Mouse (Mus musculus): ENCODE measurements at regions not wholly inside any gene's neighbourhood (a gene's known extent, or its start where the extent isn't known, plus 50 kb on each side); places are given as distances from the start of the nearest gene placed in this dataset.
"Not testable (repeated sequence)": the region's sequence is repeated elsewhere in the genome, so short reads cannot be mapped to it uniquely, and the experiment has no call there.

- not testable (repeated sequence) for ATAC-seq (ENCODE audit: low read depth); H3K4me1 ChIP-seq (ENCODE audit: control insufficient read depth, insufficient read depth, low read length); H3K27ac ChIP-seq (replicated peaks; ENCODE audit: low read depth, low read length); H3K4me3 ChIP-seq (ENCODE audit: low read depth, low read length); DNase-seq (ENCODE audit: low spot score); H3K27me3 ChIP-seq (replicated peaks; ENCODE audit: control insufficient read depth, insufficient read depth, low read length); H3K36me3 ChIP-seq (ENCODE audit: control insufficient read depth, insufficient read depth, low read length); H3K4me2 ChIP-seq (ENCODE audit: low read depth, low read length); H3K9ac ChIP-seq (ENCODE audit: low read depth, low read length)
- H3K9me3 ChIP-seq (ENCODE audit: control insufficient read depth, low read length) = peaks cover 15% of the 10 kb centered on the region
Observed at GRCm38 (mm10) chr13:12940911-12941310, 64.3 kb downstream of the Prl2c2 start.

- peaks cover 50% of the 10 kb centered on the region for H3K9me3 ChIP-seq (ENCODE audit: control insufficient read depth, low read length)
- H3K4me3 ChIP-seq (ENCODE audit: low read depth, low read length); DNase-seq (ENCODE audit: low spot score); H3K9ac ChIP-seq (ENCODE audit: low read depth, low read length); H3K36me3 ChIP-seq (ENCODE audit: control insufficient read depth, insufficient read depth, low read length); H3K27me3 ChIP-seq (replicated peaks; ENCODE audit: control insufficient read depth, insufficient read depth, low read length); H3K27ac ChIP-seq (replicated peaks; ENCODE audit: low read depth, low read length); H3K4me2 ChIP-seq (ENCODE audit: low read depth, low read length); H3K4me1 ChIP-seq (ENCODE audit: control insufficient read depth, insufficient read depth, low read length); ATAC-seq (ENCODE audit: low read depth): not testable (repeated sequence)
- WGBS = 2% methylated on average over 1 of the region's 1 CpGs
Observed at GRCm38 (mm10) chr13:12935103-12935502, 70.1 kb downstream of the Prl2c2 start.

- peaks cover 65% of the 10 kb centered on the region for H3K9me3 ChIP-seq (ENCODE audit: control insufficient read depth, low read length)
- 88% methylated on average over 15 of the region's 15 CpGs for WGBS
- not testable (repeated sequence) for ATAC-seq (ENCODE audit: low read depth)
Observed at GRCm38 (mm10) chr13:12931907-12932617, 73.1 kb downstream of the Prl2c2 start.

GRCm38 (mm10) chr13:12930566-12930965 is 74.6 kb downstream of the Prl2c2 start:
- Histone ChIP-seq H3K9me3 (ENCODE audit: control insufficient read depth, low read length) (peaks cover 79% of the 10 kb centered on the region), H3K27ac (replicated peaks; ENCODE audit: low read depth, low read length) (no peak overlapping the region), H3K27me3 (replicated peaks; ENCODE audit: control insufficient read depth, insufficient read depth, low read length) (no peaks in the 10 kb centered on the region), H3K9ac (ENCODE audit: low read depth, low read length) (no peak overlapping the region), H3K4me2 (ENCODE audit: low read depth, low read length) (no peak overlapping the region), H3K4me1 (ENCODE audit: control insufficient read depth, insufficient read depth, low read length) (no peaks in the 10 kb centered on the region), H3K4me3 (ENCODE audit: low read depth, low read length) (no peak overlapping the region), H3K36me3 (ENCODE audit: control insufficient read depth, insufficient read depth, low read length) (no peaks in the 10 kb centered on the region)
- 82% methylated on average over 5 of the region's 5 CpGs for WGBS
- ATAC-seq (ENCODE audit: low read depth) (no peak), DNase-seq (ENCODE audit: low spot score) (no peak)

More at GRCm38 (mm10) chr13:12931907-12932617, 73.1 kb downstream of the Prl2c2 start:
- not testable (repeated sequence) for H3K4me1 ChIP-seq (ENCODE audit: control insufficient read depth, insufficient read depth, low read length); H3K27ac ChIP-seq (replicated peaks; ENCODE audit: low read depth, low read length); H3K9ac ChIP-seq (ENCODE audit: low read depth, low read length); H3K4me3 ChIP-seq (ENCODE audit: low read depth, low read length); DNase-seq (ENCODE audit: low spot score); H3K36me3 ChIP-seq (ENCODE audit: control insufficient read depth, insufficient read depth, low read length); H3K4me2 ChIP-seq (ENCODE audit: low read depth, low read length); H3K27me3 ChIP-seq (replicated peaks; ENCODE audit: control insufficient read depth, insufficient read depth, low read length)

- Histone ChIP-seq H3K27me3 (replicated peaks; ENCODE audit: control insufficient read depth, insufficient read depth, low read length) (no peaks in the 10 kb centered on the region), H3K4me2 (ENCODE audit: low read depth, low read length) (no peak overlapping the region), H3K9ac (ENCODE audit: low read depth, low read length) (no peak overlapping the region), H3K27ac (replicated peaks; ENCODE audit: low read depth, low read length) (no peak overlapping the region), H3K4me1 (ENCODE audit: control insufficient read depth, insufficient read depth, low read length) (no peaks in the 10 kb centered on the region), H3K9me3 (ENCODE audit: control insufficient read depth, low read length) (peaks cover 79% of the 10 kb centered on the region), H3K4me3 (ENCODE audit: low read depth, low read length) (no peak overlapping the region), H3K36me3 (ENCODE audit: control insufficient read depth, insufficient read depth, low read length) (no peaks in the 10 kb centered on the region)
- no peak for ATAC-seq (ENCODE audit: low read depth)
- no peak for DNase-seq (ENCODE audit: low spot score)
- WGBS = 91% methylated on average over 5 of the region's 5 CpGs
Observed at GRCm38 (mm10) chr13:12929806-12930205, 75.4 kb downstream of the Prl2c2 start.

- 88% methylated on average over 15 of the region's 15 CpGs for WGBS
Observed at GRCm38 (mm10) chr13:12927587-12928345, 77.4 kb downstream of the Prl2c2 start.

GRCm38 (mm10) chr13:12925604-12926003 is 79.6 kb downstream of the Prl2c2 start:
- H3K9ac ChIP-seq (ENCODE audit: low read depth, low read length) = no peak overlapping the region
- no peak overlapping the region for H3K4me2 ChIP-seq (ENCODE audit: low read depth, low read length)
- ATAC-seq (ENCODE audit: low read depth) (no peak), DNase-seq (ENCODE audit: low spot score) (no peak)
- H3K27ac ChIP-seq (replicated peaks; ENCODE audit: low read depth, low read length) = no peak overlapping the region
- no peaks in the 10 kb centered on the region for H3K4me1 ChIP-seq (ENCODE audit: control insufficient read depth, insufficient read depth, low read length)
- H3K9me3 ChIP-seq (ENCODE audit: control insufficient read depth, low read length) = peaks cover 66% of the 10 kb centered on the region
- H3K36me3 ChIP-seq (ENCODE audit: control insufficient read depth, insufficient read depth, low read length) = no peaks in the 10 kb centered on the region
- no peaks in the 10 kb centered on the region for H3K27me3 ChIP-seq (replicated peaks; ENCODE audit: control insufficient read depth, insufficient read depth, low read length)
- 88% methylated on average over 14 of the region's 14 CpGs for WGBS
- H3K4me3 ChIP-seq (ENCODE audit: low read depth, low read length) = no peak overlapping the region

More at GRCm38 (mm10) chr13:12927587-12928345, 77.4 kb downstream of the Prl2c2 start:
- no peaks in the 10 kb centered on the region for H3K4me1 ChIP-seq (ENCODE audit: control insufficient read depth, insufficient read depth, low read length)
- no peak overlapping the region for H3K4me3 ChIP-seq (ENCODE audit: low read depth, low read length)
- H3K27me3 ChIP-seq (replicated peaks; ENCODE audit: control insufficient read depth, insufficient read depth, low read length) = no peaks in the 10 kb centered on the region
- DNase-seq (ENCODE audit: low spot score) (no peak), ATAC-seq (ENCODE audit: low read depth) (no peak)
- H3K36me3 ChIP-seq (ENCODE audit: control insufficient read depth, insufficient read depth, low read length) = no peaks in the 10 kb centered on the region
- no peak overlapping the region for H3K4me2 ChIP-seq (ENCODE audit: low read depth, low read length)
- H3K27ac ChIP-seq (replicated peaks; ENCODE audit: low read depth, low read length) = no peak overlapping the region
- no peak overlapping the region for H3K9ac ChIP-seq (ENCODE audit: low read depth, low read length)
- peaks cover 77% of the 10 kb centered on the region for H3K9me3 ChIP-seq (ENCODE audit: control insufficient read depth, low read length)

- H3K27me3 ChIP-seq (replicated peaks; ENCODE audit: control insufficient read depth, insufficient read depth, low read length) = no peaks in the 10 kb centered on the region
- no peak overlapping the region for H3K4me3 ChIP-seq (ENCODE audit: low read depth, low read length)
- WGBS = 81% methylated on average over 5 of the region's 5 CpGs
- H3K27ac ChIP-seq (replicated peaks; ENCODE audit: low read depth, low read length) = no peak overlapping the region
- H3K4me2 ChIP-seq (ENCODE audit: low read depth, low read length) = no peak overlapping the region
- DNase-seq (ENCODE audit: low spot score) (no peak), ATAC-seq (ENCODE audit: low read depth) (no peak)
- no peak overlapping the region for H3K9ac ChIP-seq (ENCODE audit: low read depth, low read length)
- no peaks in the 10 kb centered on the region for H3K4me1 ChIP-seq (ENCODE audit: control insufficient read depth, insufficient read depth, low read length)
- H3K36me3 ChIP-seq (ENCODE audit: control insufficient read depth, insufficient read depth, low read length) = no peaks in the 10 kb centered on the region
- H3K9me3 ChIP-seq (ENCODE audit: control insufficient read depth, low read length) = peaks cover 41% of the 10 kb centered on the region
Observed at GRCm38 (mm10) chr13:12912902-12913301, 92.3 kb downstream of the Prl2c2 start.

Data from embryonic facial prominence, embryonic 14.5 days (tissue).